Mouse (Mus musculus) frontal cortex, postnatal 14 days (tissue): Measurements from ENCODE around the gene Tbxas1.

Experiments used
- DNase-seq, 2 experiments: peaks; one replicate each; pipeline ENCODE4 v3.0.0; 2022; ENCODE audit warnings: low spot score in 2 of 2

Tbxas1 gene

GRCm38 (mm10) chr6:38875258-38876070, at the start of gene Tbxas1:
Gene Tbxas1 (plus strand): TSS chr6:38875404.
- DNase-seq, result peak in 1 of 2 experiments; percentile 25

- DNase-seq, result no peak
These were observed 49.3 kb upstream of the Tbxas1 start for GRCm38 (mm10) chr6:38825886-38826285.

DNA sequence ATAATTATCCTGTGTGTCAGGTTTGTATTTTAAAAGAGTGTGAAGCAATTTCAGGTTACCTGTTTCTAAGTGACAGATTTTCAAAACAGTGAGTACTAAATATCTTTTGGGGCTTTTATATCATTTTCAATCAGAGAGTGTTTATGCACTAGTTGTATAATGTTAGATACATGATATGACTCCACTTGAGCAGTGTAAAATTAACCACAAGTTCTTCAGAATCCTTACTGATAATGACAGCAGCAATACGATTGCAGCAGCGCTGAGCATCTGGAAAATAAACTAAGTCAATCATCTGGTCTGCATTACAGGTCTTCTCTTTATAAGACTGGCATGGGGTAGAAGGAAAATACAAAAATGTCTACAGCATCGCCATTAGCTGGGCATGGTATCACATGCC, 48.3 kb upstream of the Tbxas1 start:
- no peak for DNase-seq

- DNase-seq, result no peak
These were observed 47.8 kb upstream of the Tbxas1 start for GRCm38 (mm10) chr6:38827435-38827834.

- no peak for DNase-seq
These were observed 47.0 kb upstream of the Tbxas1 start for GRCm38 (mm10) chr6:38828211-38828610.

DNA sequence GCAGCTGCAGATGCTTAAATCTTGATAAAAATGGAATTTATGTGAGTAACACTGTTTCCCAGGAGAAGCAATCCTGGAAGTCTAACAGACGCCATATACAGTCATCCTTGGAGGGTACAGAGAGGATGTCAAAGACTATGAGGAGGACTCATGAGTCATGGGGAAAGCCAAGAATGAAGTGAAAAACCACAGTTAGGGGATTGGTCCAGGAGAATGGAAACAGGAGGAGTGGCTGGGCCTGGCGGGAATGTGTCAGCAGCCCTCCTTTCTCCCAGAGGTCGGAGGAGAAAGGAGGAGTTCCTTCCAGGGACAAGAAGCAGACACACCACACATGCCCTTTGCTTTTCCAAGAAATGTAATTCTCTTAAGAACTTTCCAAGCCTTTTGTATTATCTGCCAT, 45.8 kb upstream of the Tbxas1 start:
- DNase-seq, result no peak

DNA sequence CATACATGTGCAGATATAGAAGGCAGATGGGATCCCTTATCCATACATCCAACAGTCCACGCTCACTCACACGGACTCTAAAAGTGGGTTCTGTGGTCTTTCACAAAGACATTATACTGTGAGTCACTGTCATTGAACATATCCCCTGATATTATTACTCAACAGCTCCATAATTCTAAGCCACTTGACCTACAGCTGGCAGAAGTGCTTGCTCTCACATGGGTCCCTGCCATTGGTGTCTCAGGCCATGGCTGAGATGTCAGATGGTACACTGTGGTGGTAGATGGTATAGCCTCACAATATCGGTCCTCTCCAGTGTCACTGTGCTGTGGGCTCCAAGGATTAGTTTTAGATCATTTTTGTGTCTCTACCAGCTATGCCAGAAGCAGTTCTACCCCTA, 41.5 kb upstream of the Tbxas1 start:
- DNase-seq, result no peak

- no peak for DNase-seq
These were observed 40.5 kb upstream of the Tbxas1 start for GRCm38 (mm10) chr6:38834727-38835126.

DNA sequence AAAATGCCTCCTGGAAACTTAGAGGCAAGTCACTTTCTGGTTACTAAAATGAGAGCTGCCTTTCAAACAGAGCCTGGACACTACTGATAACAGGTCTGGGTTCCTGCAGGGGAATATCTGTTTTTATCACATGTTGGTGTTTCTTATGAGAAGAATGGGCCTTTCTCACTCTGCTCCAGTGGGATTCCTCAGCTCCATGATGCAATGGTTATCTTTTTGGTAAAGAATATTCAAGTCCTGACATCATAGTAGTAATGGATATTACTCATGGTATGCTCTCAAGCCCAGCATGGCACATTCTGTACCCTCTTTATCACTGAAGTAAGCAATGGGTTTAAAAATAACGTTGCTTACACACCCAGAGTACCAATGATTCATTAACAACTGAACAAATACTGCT, 40.0 kb upstream of the Tbxas1 start:
- DNase-seq, result no peak

- DNase-seq, result no peak
These were observed 37.1 kb upstream of the Tbxas1 start for GRCm38 (mm10) chr6:38838061-38838460.

GRCm38 (mm10) chr6:38839891-38840290, 35.3 kb upstream of the Tbxas1 start:
- DNase-seq, result no peak

DNA sequence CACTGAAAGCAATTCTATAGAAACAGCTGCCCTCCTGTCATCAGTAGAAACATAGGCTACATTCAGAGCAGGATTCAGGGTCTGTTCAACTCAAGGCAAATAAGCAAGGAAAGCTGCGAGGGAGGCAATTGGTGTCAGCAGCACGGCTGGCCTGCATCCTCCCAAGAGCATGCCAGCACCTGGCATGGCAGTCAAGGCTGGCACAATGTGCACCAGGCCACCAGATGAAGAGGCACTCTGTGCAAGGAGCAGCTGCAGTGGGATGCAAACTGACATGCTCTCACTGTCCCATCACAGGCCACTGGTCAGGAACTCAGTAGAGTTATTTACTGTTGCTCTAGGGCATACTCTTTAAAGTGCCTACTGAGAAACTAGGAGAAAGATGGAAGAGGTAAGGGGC, 34.8 kb upstream of the Tbxas1 start:
- no peak for DNase-seq

DNA sequence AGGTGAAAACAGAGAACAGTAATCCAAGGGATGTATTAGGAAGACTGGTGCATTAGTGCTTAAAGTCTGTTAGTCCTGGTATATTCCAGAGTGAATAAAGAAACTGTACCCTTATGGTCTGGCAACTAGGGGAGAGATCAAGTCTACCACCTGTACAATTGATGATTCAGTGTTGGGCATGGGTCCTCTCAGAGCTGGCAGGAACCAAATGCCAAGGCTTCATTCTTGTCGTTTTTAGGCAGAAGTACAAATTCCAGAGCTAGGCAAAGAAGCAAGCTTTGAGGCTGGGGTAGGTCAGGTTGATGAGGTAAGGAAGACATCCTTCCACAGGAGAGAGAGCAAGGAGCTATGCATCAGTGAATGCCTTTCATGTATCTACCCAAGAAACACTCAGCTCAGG, 34.4 kb upstream of the Tbxas1 start:
- no peak for DNase-seq

DNA sequence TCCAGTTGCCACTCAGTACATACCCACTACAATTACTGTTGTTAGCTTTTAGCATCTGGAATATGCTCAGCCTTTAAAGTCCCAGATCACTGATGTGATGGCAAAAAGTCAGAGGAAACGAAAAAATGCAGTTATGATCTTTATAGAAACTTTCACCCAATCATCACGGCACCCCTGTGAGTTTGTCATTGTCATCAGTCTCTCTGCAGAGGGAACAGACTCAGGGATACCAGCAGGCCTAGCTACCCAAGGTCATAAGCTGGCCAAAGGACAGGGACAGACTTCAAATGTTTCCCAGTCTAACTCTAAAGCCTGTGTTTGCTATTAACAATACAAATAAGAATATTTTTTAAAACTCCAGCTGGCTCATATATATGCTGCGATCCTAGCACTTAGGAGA, 33.7 kb upstream of the Tbxas1 start:
- DNase-seq, result no peak

DNA sequence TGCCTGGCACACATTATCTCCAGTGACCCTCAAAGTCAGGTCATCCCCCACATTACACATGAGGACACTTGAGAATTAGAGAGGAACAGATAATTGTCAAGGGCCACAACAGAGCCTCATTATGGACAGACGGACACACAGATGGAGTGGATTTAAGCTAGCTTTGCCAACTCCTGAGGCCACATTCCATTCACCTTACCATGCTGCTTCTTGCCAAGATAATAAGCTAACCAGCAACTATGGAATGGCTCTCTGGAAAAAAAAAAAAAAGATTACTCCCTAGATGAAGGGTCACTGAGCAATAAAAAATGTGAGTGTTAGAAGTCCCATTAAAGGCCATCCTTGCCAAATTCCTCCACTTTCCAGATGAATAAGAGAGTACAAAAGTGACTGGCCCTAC, 30.1 kb upstream of the Tbxas1 start:
- DNase-seq, result no peak

DNA sequence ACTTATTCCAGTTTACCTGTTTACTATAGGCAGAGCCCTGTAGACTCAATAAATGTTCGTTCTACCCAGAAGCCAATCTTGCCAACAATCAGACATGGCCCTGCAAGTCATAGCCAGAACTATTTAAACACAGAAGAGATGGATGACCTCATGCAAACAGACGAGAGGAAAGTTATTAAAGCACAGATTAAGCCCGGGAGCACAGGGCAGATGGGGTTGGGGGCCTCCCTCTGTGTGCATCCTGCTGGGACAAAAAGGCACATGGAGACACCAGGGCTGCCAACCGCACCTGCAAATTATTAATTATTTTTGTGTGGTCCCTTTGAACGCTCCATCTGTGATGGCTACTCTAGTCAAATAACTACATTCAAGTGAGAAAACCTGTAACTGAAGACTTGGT, 29.3 kb upstream of the Tbxas1 start:
- DNase-seq, result no peak

- no peak for DNase-seq
These were observed 28.6 kb upstream of the Tbxas1 start for GRCm38 (mm10) chr6:38846330-38847195.

DNA sequence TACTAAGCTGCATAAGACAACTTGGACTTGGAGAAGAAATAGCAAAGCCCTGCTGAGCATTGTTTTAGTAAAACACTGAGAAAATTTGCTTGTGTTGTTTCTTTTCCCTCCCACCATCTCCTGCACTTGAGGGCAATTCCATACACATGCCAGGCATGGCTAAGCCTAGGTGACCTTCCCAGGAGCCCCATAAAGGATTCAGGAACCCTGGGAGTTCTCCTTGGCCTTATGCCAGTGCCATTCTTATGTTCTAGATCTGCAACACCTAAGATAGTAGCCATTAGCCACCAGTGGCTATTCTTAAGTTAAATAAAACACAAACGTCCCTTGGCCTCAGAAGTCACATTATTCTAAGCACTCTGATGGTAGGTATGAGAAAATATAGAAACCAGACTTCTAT, 27.8 kb upstream of the Tbxas1 start:
- no peak for DNase-seq

GRCm38 (mm10) chr6:38847958-38848910, 27.0 kb upstream of the Tbxas1 start:
- DNase-seq, result no peak

- DNase-seq, result no peak
These were observed 24.4 kb upstream of the Tbxas1 start for GRCm38 (mm10) chr6:38850715-38851259.

- no peak for DNase-seq
These were observed 23.5 kb upstream of the Tbxas1 start for GRCm38 (mm10) chr6:38851740-38852139.
